Mouse (Mus musculus): ENCODE measurements at regions not wholly inside any gene's neighbourhood (a gene's known extent, or its start where the extent isn't known, plus 50 kb on each side); places are given as distances from the start of the nearest gene placed in this dataset.

DNA sequence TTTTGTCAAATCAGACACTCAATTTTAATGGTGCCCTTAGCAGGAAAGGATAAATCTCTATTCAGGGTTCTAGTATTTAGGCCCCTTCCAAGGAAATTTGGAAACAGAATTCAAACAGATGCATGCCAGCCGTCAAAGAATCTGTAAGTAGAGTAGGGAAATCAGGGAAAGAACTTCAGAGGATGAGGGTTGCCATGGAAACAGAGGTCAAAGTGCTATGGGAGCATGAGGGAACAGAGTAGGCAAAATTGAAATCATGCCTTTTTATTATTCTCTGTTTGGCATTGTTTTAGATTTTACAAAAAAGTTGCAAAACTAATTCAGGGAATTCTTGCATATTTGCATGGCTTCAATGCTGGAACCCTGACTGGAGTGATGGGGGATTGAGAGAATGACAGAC, 1916.4 kb upstream of the Lrrc6 start:
- H3K4me1 ChIP-seq (replicated peaks; ENCODE audit: control insufficient read depth, insufficient read depth, low read length), result no peaks in the 10 kb centered on the region
- H3K27me3 ChIP-seq (replicated peaks; ENCODE audit: control insufficient read depth, insufficient read depth, low read length), result no peaks in the 10 kb centered on the region
- no peak overlapping the region for H3K9ac ChIP-seq (ENCODE audit: low read length)
- no peaks in the 10 kb centered on the region for H3K36me3 ChIP-seq (ENCODE audit: control insufficient read depth, insufficient read depth, low read length)
- H3K4me3 ChIP-seq (ENCODE audit: low read depth, low read length), result no peak overlapping the region
- H3K9me3 ChIP-seq (ENCODE audit: control insufficient read depth, low read length), result no peaks in the 10 kb centered on the region
- DNase-seq (ENCODE audit: low spot score) (no peak), ATAC-seq (replicated peaks; ENCODE audit: low FRiP score, low TSS enrichment, low read depth) (no peak)
- no peak overlapping the region for H3K4me2 ChIP-seq (ENCODE audit: low read length)
- WGBS, result 22% methylated on average over 1 of the region's 1 CpGs
- H3K27ac ChIP-seq (ENCODE audit: low read depth), result no peak overlapping the region

DNA sequence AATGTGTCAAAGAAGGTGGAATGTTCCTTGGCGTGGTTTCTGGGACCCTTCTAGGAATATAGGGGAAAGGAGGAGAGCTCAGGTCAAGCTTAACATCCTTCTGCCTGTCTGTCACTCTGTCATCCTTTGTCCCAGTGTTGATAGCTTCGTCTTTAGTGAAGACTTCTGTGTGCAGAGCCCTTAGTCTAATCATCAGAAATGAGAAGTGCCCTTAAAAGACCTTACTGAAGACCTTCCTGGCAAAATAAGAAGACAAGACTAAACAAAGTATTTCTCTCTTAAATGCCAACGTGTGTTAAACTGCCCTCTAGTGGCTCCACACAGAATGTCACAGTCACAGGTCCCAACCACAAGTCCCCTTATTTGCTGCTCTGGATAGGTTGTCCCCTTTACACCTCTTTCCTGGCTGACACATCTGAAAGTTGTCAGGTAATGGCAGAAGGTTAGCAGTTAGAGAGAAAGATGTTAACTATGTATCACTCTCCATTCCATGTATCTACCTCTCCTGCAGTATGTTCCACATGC, 1914.8 kb upstream of the Lrrc6 start:
- H3K27me3 ChIP-seq (replicated peaks; ENCODE audit: control insufficient read depth, insufficient read depth, low read length), result no peaks in the 10 kb centered on the region
- WGBS, result 28% methylated on average over 3 of the region's 3 CpGs
- peak; percentile 55 for DNase-seq (ENCODE audit: low spot score)
- no peaks in the 10 kb centered on the region for H3K36me3 ChIP-seq (ENCODE audit: control insufficient read depth, insufficient read depth, low read length)
- no peak overlapping the region for H3K9ac ChIP-seq (ENCODE audit: low read length)
- no peak for ATAC-seq (replicated peaks; ENCODE audit: low FRiP score, low TSS enrichment, low read depth)
- H3K4me2 ChIP-seq (ENCODE audit: low read length), result no peak overlapping the region
- no peak overlapping the region for H3K4me3 ChIP-seq (ENCODE audit: low read depth, low read length)
- H3K4me1 ChIP-seq (replicated peaks; ENCODE audit: control insufficient read depth, insufficient read depth, low read length), result no peaks in the 10 kb centered on the region
- H3K9me3 ChIP-seq (ENCODE audit: control insufficient read depth, low read length), result no peaks in the 10 kb centered on the region
- H3K27ac ChIP-seq (ENCODE audit: low read depth), result no peak overlapping the region

DNA sequence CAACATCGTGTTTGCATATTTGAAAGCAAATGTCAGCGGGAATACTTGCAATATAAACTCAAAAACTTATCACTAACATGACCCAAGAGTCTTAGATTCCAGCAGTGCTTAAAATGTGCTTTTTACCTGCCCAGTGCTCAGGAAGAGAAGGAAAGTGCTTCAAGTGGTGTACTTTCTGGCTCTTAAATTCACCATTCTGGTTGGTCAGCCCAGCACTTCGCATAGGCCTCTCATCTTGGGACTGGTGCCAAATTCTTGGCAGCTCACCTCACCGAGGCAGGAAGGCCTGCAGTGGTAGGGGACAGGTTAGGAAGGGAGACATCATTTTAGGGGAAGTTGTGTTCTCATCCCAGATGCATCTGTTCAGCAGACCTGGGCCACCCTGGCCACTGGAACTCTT, 1913.3 kb upstream of the Lrrc6 start:
- DNase-seq (ENCODE audit: low spot score), result no peak
- Histone ChIP-seq H3K27me3 (replicated peaks; ENCODE audit: control insufficient read depth, insufficient read depth, low read length) (no peaks in the 10 kb centered on the region), H3K9ac (ENCODE audit: low read length) (no peak overlapping the region), H3K4me1 (replicated peaks; ENCODE audit: control insufficient read depth, insufficient read depth, low read length) (no peaks in the 10 kb centered on the region), H3K9me3 (ENCODE audit: control insufficient read depth, low read length) (no peaks in the 10 kb centered on the region), H3K4me3 (ENCODE audit: low read depth, low read length) (no peak overlapping the region), H3K27ac (ENCODE audit: low read depth) (no peak overlapping the region), H3K36me3 (ENCODE audit: control insufficient read depth, insufficient read depth, low read length) (no peaks in the 10 kb centered on the region), H3K4me2 (ENCODE audit: low read length) (no peak overlapping the region)
- ATAC-seq (replicated peaks; ENCODE audit: low FRiP score, low TSS enrichment, low read depth), result no peak
- 47% methylated on average over 4 of the region's 4 CpGs for WGBS

DNA sequence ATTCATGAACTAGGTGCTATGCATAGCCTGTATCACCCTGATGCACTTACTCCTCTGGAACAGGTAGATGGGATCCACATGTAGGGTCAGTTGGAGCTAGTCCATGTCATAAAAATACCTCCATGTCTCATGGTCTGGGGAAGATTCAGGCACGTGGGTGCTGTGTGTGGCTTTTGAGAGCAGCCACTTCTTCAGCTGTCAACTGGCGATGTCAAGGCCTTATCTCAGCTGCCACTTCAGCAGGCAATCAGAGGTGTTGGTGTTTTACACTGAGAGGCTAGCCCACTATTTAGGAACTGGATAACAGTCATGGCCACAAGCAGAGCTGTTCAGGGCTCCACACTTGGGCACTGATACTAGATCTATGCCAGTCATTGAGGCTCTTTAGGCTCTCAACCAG, 1912.0 kb upstream of the Lrrc6 start:
- no peak for DNase-seq (ENCODE audit: low spot score)
- WGBS, result 70% methylated on average over 2 of the region's 2 CpGs
- Histone ChIP-seq H3K9me3 (ENCODE audit: control insufficient read depth, low read length) (no peaks in the 10 kb centered on the region), H3K36me3 (ENCODE audit: control insufficient read depth, insufficient read depth, low read length) (no peaks in the 10 kb centered on the region), H3K27me3 (replicated peaks; ENCODE audit: control insufficient read depth, insufficient read depth, low read length) (no peaks in the 10 kb centered on the region), H3K27ac (ENCODE audit: low read depth) (no peak overlapping the region), H3K4me3 (ENCODE audit: low read depth, low read length) (no peak overlapping the region), H3K9ac (ENCODE audit: low read length) (no peak overlapping the region), H3K4me2 (ENCODE audit: low read length) (no peak overlapping the region), H3K4me1 (replicated peaks; ENCODE audit: control insufficient read depth, insufficient read depth, low read length) (no peaks in the 10 kb centered on the region)
- ATAC-seq (replicated peaks; ENCODE audit: low FRiP score, low TSS enrichment, low read depth), result no peak

GRCm38 (mm10) chr15:68412156-68412555, 1911.4 kb upstream of the Lrrc6 start:
- Histone ChIP-seq H3K4me3 (ENCODE audit: low read depth, low read length) (no peak overlapping the region), H3K9ac (ENCODE audit: low read length) (no peak overlapping the region), H3K27ac (ENCODE audit: low read depth) (no peak overlapping the region), H3K36me3 (ENCODE audit: control insufficient read depth, insufficient read depth, low read length) (no peaks in the 10 kb centered on the region), H3K4me1 (replicated peaks; ENCODE audit: control insufficient read depth, insufficient read depth, low read length) (no peaks in the 10 kb centered on the region), H3K4me2 (ENCODE audit: low read length) (no peak overlapping the region), H3K9me3 (ENCODE audit: control insufficient read depth, low read length) (no peaks in the 10 kb centered on the region), H3K27me3 (replicated peaks; ENCODE audit: control insufficient read depth, insufficient read depth, low read length) (no peaks in the 10 kb centered on the region)
- ATAC-seq (replicated peaks; ENCODE audit: low FRiP score, low TSS enrichment, low read depth), result no peak
- WGBS, result 81% methylated on average over 3 of the region's 3 CpGs
- DNase-seq (ENCODE audit: low spot score), result no peak

DNA sequence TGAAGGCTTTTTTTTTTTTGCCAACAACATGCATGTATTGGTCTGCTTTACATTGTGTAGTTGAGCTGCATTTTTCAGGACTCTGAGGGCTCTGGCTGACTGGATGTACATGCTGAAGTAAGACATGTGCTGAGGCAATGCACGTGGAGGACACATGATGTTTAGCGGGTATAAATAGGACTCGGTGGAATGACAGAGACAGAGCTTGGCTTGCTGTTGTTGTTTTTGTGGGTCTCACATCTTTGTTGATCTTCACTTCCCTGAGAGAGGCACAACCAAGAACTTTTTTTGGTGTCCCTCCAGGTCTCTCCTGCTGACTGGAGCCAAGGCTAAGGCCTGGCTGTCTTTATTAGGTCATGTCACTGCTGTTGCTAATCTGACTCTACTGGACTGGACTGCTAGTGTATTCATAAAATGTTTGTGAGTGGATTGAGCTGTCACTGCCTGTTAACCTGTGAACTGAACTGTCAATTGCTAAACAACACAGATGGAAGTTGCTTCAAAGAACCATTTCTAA, 1902.9 kb upstream of the Lrrc6 start:
- no peak overlapping the region for H3K9ac ChIP-seq (ENCODE audit: low read length)
- no peak overlapping the region for H3K4me2 ChIP-seq (ENCODE audit: low read length)
- no peaks in the 10 kb centered on the region for H3K36me3 ChIP-seq (ENCODE audit: control insufficient read depth, insufficient read depth, low read length)
- H3K4me1 ChIP-seq (replicated peaks; ENCODE audit: control insufficient read depth, insufficient read depth, low read length), result no peaks in the 10 kb centered on the region
- no peak overlapping the region for H3K4me3 ChIP-seq (ENCODE audit: low read depth, low read length)
- DNase-seq (ENCODE audit: low spot score), result no peak
- 95% methylated on average over 3 of the region's 3 CpGs for WGBS
- no peaks in the 10 kb centered on the region for H3K27me3 ChIP-seq (replicated peaks; ENCODE audit: control insufficient read depth, insufficient read depth, low read length)
- no peaks in the 10 kb centered on the region for H3K9me3 ChIP-seq (ENCODE audit: control insufficient read depth, low read length)
- ATAC-seq (replicated peaks; ENCODE audit: low FRiP score, low TSS enrichment, low read depth), result no peak
- no peak overlapping the region for H3K27ac ChIP-seq (ENCODE audit: low read depth)

DNA sequence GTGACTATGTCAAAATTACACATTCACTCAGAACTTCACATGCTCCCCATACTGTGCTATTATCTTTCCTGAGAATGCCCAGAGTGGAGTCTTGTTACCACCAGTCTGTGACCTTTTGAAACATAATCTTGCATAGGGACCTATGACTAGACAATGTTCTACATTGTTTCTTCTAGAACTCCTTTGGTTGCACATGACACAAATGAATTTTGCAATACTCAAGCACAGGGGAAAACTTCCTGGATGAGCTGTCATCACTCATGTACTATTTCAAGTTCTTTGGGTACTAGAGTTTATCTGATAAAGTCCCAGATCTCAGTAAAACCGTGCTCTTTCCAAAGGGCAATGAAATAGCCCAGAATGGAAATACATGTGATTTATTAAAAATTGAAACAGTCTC, 1901.0 kb upstream of the Lrrc6 start:
- H3K4me3 ChIP-seq (ENCODE audit: low read depth, low read length), result no peak overlapping the region
- H3K9me3 ChIP-seq (ENCODE audit: control insufficient read depth, low read length), result no peaks in the 10 kb centered on the region
- no peak overlapping the region for H3K9ac ChIP-seq (ENCODE audit: low read length)
- no peaks in the 10 kb centered on the region for H3K27me3 ChIP-seq (replicated peaks; ENCODE audit: control insufficient read depth, insufficient read depth, low read length)
- H3K4me2 ChIP-seq (ENCODE audit: low read length), result no peak overlapping the region
- DNase-seq (ENCODE audit: low spot score), result no peak
- 69% methylated on average over 1 of the region's 1 CpGs for WGBS
- no peaks in the 10 kb centered on the region for H3K36me3 ChIP-seq (ENCODE audit: control insufficient read depth, insufficient read depth, low read length)
- ATAC-seq (replicated peaks; ENCODE audit: low FRiP score, low TSS enrichment, low read depth), result no peak
- H3K4me1 ChIP-seq (replicated peaks; ENCODE audit: control insufficient read depth, insufficient read depth, low read length), result no peaks in the 10 kb centered on the region
- H3K27ac ChIP-seq (ENCODE audit: low read depth), result no peak overlapping the region

- ATAC-seq (replicated peaks; ENCODE audit: low FRiP score, low TSS enrichment, low read depth) (no peak), DNase-seq (ENCODE audit: low spot score) (no peak)
- 89% methylated on average over 4 of the region's 4 CpGs for WGBS
- no peaks in the 10 kb centered on the region for H3K9me3 ChIP-seq (ENCODE audit: control insufficient read depth, low read length)
- H3K4me1 ChIP-seq (replicated peaks; ENCODE audit: control insufficient read depth, insufficient read depth, low read length), result no peaks in the 10 kb centered on the region
- H3K9ac ChIP-seq (ENCODE audit: low read length), result no peak overlapping the region
- no peaks in the 10 kb centered on the region for H3K36me3 ChIP-seq (ENCODE audit: control insufficient read depth, insufficient read depth, low read length)
- no peak overlapping the region for H3K4me2 ChIP-seq (ENCODE audit: low read length)
- H3K27me3 ChIP-seq (replicated peaks; ENCODE audit: control insufficient read depth, insufficient read depth, low read length), result no peaks in the 10 kb centered on the region
- no peak overlapping the region for H3K4me3 ChIP-seq (ENCODE audit: low read depth, low read length)
- no peak overlapping the region for H3K27ac ChIP-seq (ENCODE audit: low read depth)
Observed at GRCm38 (mm10) chr15:68401006-68401405, 1900.3 kb upstream of the Lrrc6 start.

DNA sequence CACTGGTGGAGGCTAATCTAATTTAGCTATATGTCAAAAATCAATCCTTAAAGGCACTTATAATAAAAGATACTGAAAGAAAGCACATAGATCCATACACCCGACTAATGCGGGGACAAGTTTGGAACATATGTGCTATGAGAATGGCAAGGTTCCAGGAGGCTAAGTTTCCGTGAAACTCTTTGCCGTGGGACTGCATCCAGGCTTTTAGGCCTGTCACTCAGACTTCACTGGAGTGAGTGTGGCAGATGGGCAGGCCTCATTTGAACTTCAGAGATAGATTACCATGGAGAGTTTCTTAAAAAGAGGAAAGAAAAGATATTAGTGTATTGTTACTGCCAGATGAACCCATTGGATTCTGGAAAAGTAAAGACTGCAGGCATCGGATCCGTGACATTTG, 1895.9 kb upstream of the Lrrc6 start:
- Histone ChIP-seq H3K27me3 (replicated peaks; ENCODE audit: control insufficient read depth, insufficient read depth, low read length) (no peaks in the 10 kb centered on the region), H3K4me3 (ENCODE audit: low read depth, low read length) (no peak overlapping the region), H3K4me2 (ENCODE audit: low read length) (no peak overlapping the region), H3K9me3 (ENCODE audit: control insufficient read depth, low read length) (no peaks in the 10 kb centered on the region), H3K4me1 (replicated peaks; ENCODE audit: control insufficient read depth, insufficient read depth, low read length) (no peaks in the 10 kb centered on the region), H3K27ac (ENCODE audit: low read depth) (no peak overlapping the region), H3K36me3 (ENCODE audit: control insufficient read depth, insufficient read depth, low read length) (no peaks in the 10 kb centered on the region), H3K9ac (ENCODE audit: low read length) (no peak overlapping the region)
- DNase-seq (ENCODE audit: low spot score), result no peak
- ATAC-seq (replicated peaks; ENCODE audit: low FRiP score, low TSS enrichment, low read depth), result no peak
- WGBS, result 97% methylated on average over 6 of the region's 6 CpGs
